Mouse (Mus musculus) liver, embryonic 16.5 days (tissue): Measurements from ENCODE around the gene Wnt4. TPM values are rescaled to one million over a fixed set of nuclear protein-coding genes. Genes with fewer than 3 reads are reported as not detected.

ENCODE experiments used
- ATAC-seq: fragments of 200-750 bp; cut with Nextera tagmentation; 2 replicates; pipeline ENCODE4 v1.8.0; 2017; ENCODE audit warnings: low read depth, mild to moderate bottlenecking, moderate number of reproducible peaks, moderate library complexity
- H3K27ac ChIP-seq: fragments of 300-500 bp; sonication (generic); 2 replicates; pipeline ENCODE4 v1.5.1; 2014; ENCODE audit warnings: mild to moderate bottlenecking, low read length
- H3K27me3 ChIP-seq: fragments of 300-500 bp; sonication (generic); 2 replicates; pipeline ENCODE4 v1.6.1; 2014; ENCODE audit warnings: low read depth, low read length, mixed read lengths; ENCODE audit not compliant: control insufficient read depth, insufficient read depth
- H3K36me3 ChIP-seq: fragments of 300-500 bp; sonication (generic); 2 replicates; pipeline ENCODE4 v1.6.1; 2014; ENCODE audit warnings: mild to moderate bottlenecking; ENCODE audit not compliant: control insufficient read depth, insufficient read depth
- H3K4me1 ChIP-seq: fragments of 300-500 bp; sonication (generic); 2 replicates; pipeline ENCODE4 v1.6.1; 2014; ENCODE audit warnings: low read depth, low read length, mixed read lengths; ENCODE audit not compliant: control insufficient read depth
- H3K4me2 ChIP-seq: fragments of 300-500 bp; sonication (generic); 2 replicates; pipeline ENCODE4 v1.6.1; 2014; ENCODE audit warnings: low read depth, low read length, mixed read lengths
- H3K4me3 ChIP-seq: fragments of 300-500 bp; sonication (generic); 2 replicates; pipeline ENCODE4 v1.5.1; 2014; ENCODE audit warnings: low read depth, mild to moderate bottlenecking, low read length
- H3K9ac ChIP-seq: fragments of 300-500 bp; sonication (generic); 2 replicates; pipeline ENCODE4 v1.6.1; 2014; ENCODE audit warnings: low read depth, low read length
- H3K9me3 ChIP-seq: fragments of 300-500 bp; sonication (generic); replicated peaks from 2 replicates; pipeline ENCODE4 v1.6.1; 2016; ENCODE audit warnings: low read length; ENCODE audit not compliant: control insufficient read depth
- WGBS: fragments of 180-500 bp; shearing (Covaris S2); extraction: QIAGEN DNeasy Blood & Tissue Kit; methylation state at CpG from one replicate; pipeline ENCODE4 v1.1.7; 2014; ENCODE audit not compliant: insufficient replicate concordance; 5-methylcytosine and 5-hydroxymethylcytosine counted together
- polyA plus RNA-seq: library from polyadenylated mRNA; unstranded; fragments of >200 nt; fragmentation: Nextera tagmentation; extraction: Ambion mirVana; gene quantifications from 2 replicates; pipeline ENCODE4 v1.2.1, GENCODE M21; 2015

Gene Wnt4
- polyA plus RNA-seq, 1 experiment from 2014 or later = 0.19 TPM

DNA sequence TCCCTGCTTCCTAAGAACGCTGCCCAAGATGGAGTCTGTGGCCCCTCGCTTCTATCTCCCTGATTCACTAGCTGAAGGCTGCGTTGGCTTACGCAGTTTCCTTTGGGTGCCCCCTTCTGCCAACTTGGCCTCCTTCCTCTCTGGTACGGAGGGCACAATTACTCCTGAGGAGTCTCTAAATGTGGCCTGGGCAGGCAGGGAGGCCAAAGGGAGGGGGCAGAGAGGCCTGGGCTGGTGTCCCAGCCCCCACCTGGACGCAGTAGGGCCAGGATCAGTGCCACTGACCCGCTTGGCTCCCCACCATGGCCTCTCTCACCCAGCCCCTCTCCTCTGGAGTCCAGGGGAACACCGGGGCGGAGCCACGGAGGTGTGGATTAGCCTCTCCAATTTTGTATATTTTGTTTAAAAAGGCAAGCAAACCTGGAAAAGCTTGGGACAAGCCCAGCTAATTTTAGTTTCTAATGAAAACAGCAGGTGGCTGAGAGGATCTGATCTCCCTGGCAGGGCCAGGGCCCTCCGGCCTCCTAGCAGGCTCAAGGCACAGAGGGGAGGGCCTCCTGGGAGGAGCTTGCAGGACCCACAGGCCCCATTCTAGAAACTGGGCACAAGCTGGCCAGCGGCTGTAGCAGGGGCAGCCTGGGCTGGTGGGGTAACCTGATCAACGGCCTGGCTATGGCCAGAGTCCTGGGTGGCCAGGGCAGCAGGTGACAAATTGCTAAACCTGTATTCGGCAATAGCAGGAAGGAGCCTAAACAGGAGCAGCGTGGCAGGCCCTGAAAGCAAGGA, 8.8 kb downstream of the Wnt4 start:
- no peak overlapping the region for H3K4me2 ChIP-seq
- H3K27me3 ChIP-seq = peaks cover 24% of the 10 kb centered on the region
- H3K36me3 ChIP-seq = no peaks in the 10 kb centered on the region
- H3K9me3 ChIP-seq = no peaks in the 10 kb centered on the region
- no peak overlapping the region for H3K27ac ChIP-seq
- no peak overlapping the region for H3K4me3 ChIP-seq
- no peak for ATAC-seq
- WGBS = 68% methylated on average over 15 of the region's 15 CpGs
- no peaks in the 10 kb centered on the region for H3K4me1 ChIP-seq
- no peak overlapping the region for H3K9ac ChIP-seq

DNA sequence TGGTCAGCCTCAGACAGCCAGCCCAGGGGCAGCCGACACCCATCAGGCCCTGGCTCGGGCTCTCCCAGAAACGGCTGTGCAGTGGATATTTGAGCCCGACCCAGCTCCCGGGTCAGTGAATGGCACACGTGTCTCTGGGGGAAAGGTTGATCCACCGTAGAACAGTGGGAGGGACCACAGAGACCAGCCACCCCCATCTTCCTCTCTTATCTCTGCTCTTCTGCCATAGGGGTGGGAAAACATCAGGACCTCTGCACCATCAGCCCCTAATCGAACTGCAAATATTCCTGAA, 9.3 kb downstream of the Wnt4 start:
- 54% methylated on average over 8 of the region's 8 CpGs for WGBS
- H3K4me1 ChIP-seq = no peaks in the 10 kb centered on the region
- H3K36me3 ChIP-seq = no peaks in the 10 kb centered on the region
- H3K4me2 ChIP-seq = no peak overlapping the region
- H3K27ac ChIP-seq = no peak overlapping the region
- peak; percentile 21; the same call in 1 of the 2 replicates for ATAC-seq
- H3K4me3 ChIP-seq = no peak overlapping the region
- H3K27me3 ChIP-seq = peaks cover 20% of the 10 kb centered on the region
- no peak overlapping the region for H3K9ac ChIP-seq
- H3K9me3 ChIP-seq = no peaks in the 10 kb centered on the region

- Histone ChIP-seq H3K4me1 (no peaks in the 10 kb centered on the region), H3K36me3 (no peaks in the 10 kb centered on the region), H3K4me3 (no peak overlapping the region), H3K9me3 (no peaks in the 10 kb centered on the region), H3K9ac (no peak overlapping the region), H3K27me3 (peaks cover 14% of the 10 kb centered on the region), H3K4me2 (no peak overlapping the region), H3K27ac (no peak overlapping the region)
- WGBS = 65% methylated on average over 13 of the region's 13 CpGs
- ATAC-seq = no peak
Observed at GRCm38 (mm10) chr4:137287206-137287605, 9.9 kb downstream of the Wnt4 start.

DNA sequence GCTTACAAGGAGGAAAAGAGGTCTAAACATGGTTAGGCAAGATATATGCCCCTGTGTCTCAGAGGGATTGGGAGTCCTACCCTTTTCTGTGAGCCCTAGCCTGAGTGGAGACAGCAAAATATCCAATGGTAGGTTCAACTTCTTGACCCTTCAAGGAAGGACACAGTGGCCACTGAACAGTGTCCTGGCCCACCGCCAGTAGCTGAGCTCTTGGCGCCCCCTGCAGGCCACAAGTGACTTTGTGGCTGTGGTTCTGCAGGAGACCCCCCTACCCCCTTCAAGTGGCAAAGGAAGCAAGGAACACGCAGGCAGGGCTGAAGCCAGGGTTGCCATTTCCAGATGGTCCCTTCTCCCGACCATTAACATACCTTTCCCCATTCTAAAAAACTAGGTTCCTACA, 10.5 kb downstream of the Wnt4 start:
- 1% methylated on average over 4 of the region's 4 CpGs for WGBS
- Histone ChIP-seq H3K4me3 (no peak overlapping the region), H3K27ac (no peak overlapping the region), H3K4me2 (no peak overlapping the region), H3K36me3 (no peaks in the 10 kb centered on the region), H3K9me3 (no peaks in the 10 kb centered on the region), H3K4me1 (no peaks in the 10 kb centered on the region), H3K27me3 (peaks cover 13% of the 10 kb centered on the region), H3K9ac (no peak overlapping the region)
- no peak for ATAC-seq

DNA sequence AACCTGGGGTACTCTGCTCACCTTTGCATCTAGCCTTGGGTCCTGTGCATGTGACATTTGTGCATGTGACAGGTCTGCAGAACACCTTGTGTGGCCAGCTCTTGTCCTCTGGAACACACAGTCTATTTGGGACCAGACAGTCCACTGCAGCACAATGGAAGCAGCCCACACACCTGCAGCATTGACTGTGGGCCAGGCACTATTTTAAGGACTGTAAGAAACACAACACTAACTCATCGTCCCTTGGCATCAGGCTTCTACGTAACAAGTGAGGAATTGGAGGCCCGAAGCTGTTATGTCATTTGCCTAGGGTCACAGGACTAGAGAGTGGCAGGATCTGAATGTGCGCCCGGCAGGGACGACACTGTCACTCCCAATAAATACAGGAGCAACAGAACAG, 12.4 kb downstream of the Wnt4 start:
- no peaks in the 10 kb centered on the region for H3K36me3 ChIP-seq
- H3K4me1 ChIP-seq = no peaks in the 10 kb centered on the region
- no peaks in the 10 kb centered on the region for H3K9me3 ChIP-seq
- no peak overlapping the region for H3K9ac ChIP-seq
- 70% methylated on average over 6 of the region's 6 CpGs for WGBS
- H3K4me2 ChIP-seq = no peak overlapping the region
- peaks cover 3% of the 10 kb centered on the region for H3K27me3 ChIP-seq
- H3K27ac ChIP-seq = no peak overlapping the region
- H3K4me3 ChIP-seq = no peak overlapping the region
- ATAC-seq = no peak

- Histone ChIP-seq H3K4me1 (no peaks in the 10 kb centered on the region), H3K27ac (no peak overlapping the region), H3K4me3 (no peak overlapping the region), H3K9me3 (no peaks in the 10 kb centered on the region), H3K27me3 (peaks cover 3% of the 10 kb centered on the region; the same call in 1 of the 2 replicates), H3K36me3 (no peaks in the 10 kb centered on the region), H3K4me2 (no peak overlapping the region), H3K9ac (no peak overlapping the region)
- no peak for ATAC-seq
- WGBS = 61% methylated on average over 3 of the region's 3 CpGs
Observed at GRCm38 (mm10) chr4:137290250-137290649, 13.0 kb downstream of the Wnt4 start.

GRCm38 (mm10) chr4:137292625-137293024, 15.3 kb downstream of the Wnt4 start:
- H3K9me3 ChIP-seq = no peaks in the 10 kb centered on the region
- WGBS = 69% methylated on average over 7 of the region's 7 CpGs
- H3K36me3 ChIP-seq = no peaks in the 10 kb centered on the region
- no peak overlapping the region for H3K4me2 ChIP-seq
- no peak overlapping the region for H3K9ac ChIP-seq
- ATAC-seq = no peak
- no peak overlapping the region for H3K27ac ChIP-seq
- 0 out of 2 replicates have a peak, but pooled peaks cover 3% of the 10 kb centered on the region for H3K27me3 ChIP-seq
- no peak overlapping the region for H3K4me3 ChIP-seq
- H3K4me1 ChIP-seq = no peaks in the 10 kb centered on the region

DNA sequence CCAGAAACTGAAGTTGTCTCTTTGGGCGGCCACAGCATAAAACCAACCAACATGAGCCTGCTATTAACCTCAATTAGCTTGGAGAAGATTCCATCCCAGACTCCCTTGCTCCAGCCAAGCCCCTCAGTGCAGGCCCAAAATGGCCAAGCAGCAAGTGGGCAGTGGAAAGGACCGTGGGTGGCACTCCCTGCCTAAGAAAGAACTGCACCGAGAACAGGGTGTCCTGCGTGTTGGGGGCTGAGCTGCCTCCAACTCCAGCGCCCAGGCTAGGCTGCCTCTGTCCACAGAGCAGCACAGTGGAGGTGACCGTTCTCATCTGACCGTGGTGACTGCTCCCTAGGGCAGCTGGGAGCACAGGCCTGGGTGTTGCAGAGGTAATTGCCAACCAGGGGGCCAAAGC, 16.7 kb downstream of the Wnt4 start:
- Histone ChIP-seq H3K9ac (no peak overlapping the region), H3K4me3 (no peak overlapping the region), H3K27me3 (0 out of 2 replicates have a peak, but pooled peaks cover 3% of the 10 kb centered on the region), H3K27ac (no peak overlapping the region), H3K4me2 (no peak overlapping the region), H3K9me3 (no peaks in the 10 kb centered on the region), H3K4me1 (no peaks in the 10 kb centered on the region), H3K36me3 (no peaks in the 10 kb centered on the region)
- no peak for ATAC-seq
- 61% methylated on average over 7 of the region's 7 CpGs for WGBS

DNA sequence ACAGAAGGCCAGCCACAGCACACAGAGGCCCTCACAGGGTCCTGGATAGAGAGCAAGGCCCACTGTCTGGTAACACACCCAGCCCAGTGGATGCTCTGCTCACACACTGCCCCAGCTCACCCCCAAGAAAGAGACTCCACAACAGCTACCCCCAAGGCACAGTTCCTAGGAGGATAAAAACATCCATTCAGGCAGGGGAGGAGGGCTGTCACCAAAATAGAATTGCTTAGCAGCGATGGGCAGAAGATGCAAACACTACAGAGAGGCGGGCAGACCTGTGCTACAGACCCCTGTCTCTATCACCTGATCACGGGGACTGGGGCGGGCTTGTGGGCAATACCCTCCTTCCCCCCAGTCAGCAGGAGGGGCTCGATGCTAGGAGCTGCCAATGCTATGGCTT, 17.2 kb downstream of the Wnt4 start:
- WGBS = 57% methylated on average over 5 of the region's 5 CpGs
- no peaks in the 10 kb centered on the region for H3K36me3 ChIP-seq

More for the DNA sequence above, 17.2 kb downstream of the Wnt4 start:
- no peaks in the 10 kb centered on the region for H3K9me3 ChIP-seq
- H3K4me2 ChIP-seq = no peak overlapping the region
- no peak overlapping the region for H3K27ac ChIP-seq
- no peaks in the 10 kb centered on the region for H3K4me1 ChIP-seq
- H3K9ac ChIP-seq = no peak overlapping the region
- no peaks in the 10 kb centered on the region for H3K27me3 ChIP-seq
- no peak overlapping the region for H3K4me3 ChIP-seq
- no peak for ATAC-seq
